Mouse (Mus musculus) inflammation-experienced regulatory T-cells, adult 6 months (primary cell): ENCODE measurements around the gene Cldn10. TPM values are rescaled to one million over a fixed set of nuclear protein-coding genes. Genes with fewer than 3 reads are reported as not detected.
A peak's percentile ranks its signal among the peaks of the same experiment; 100 is the strongest.

Experiments used
- ATAC-seq: one replicate; pipeline ENCODE4 v1.8.0; 2017
- polyA plus RNA-seq, 3 experiments: library from polyadenylated mRNA; unstranded; fragments of 100-300 nt; shearing (Covaris generic); gene quantifications; one replicate each; pipeline ENCODE4 v1.2.1; 2017

Gene Cldn10
- polyA plus RNA-seq, 3 experiments from 2014 or later = 0.49 to 2.1 (median 2.1) TPM

- ATAC-seq = no peak
Observed at GRCm38 (mm10) chr14:118913651-118914050, 125.9 kb downstream of the Cldn10 start.

- ATAC-seq = peak; percentile 80
Observed at GRCm38 (mm10) chr14:118919025-118919424, 131.3 kb downstream of the Cldn10 start.

GRCm38 (mm10) chr14:118920654-118921053 lies 132.9 kb downstream of the Cldn10 start:
- no peak for ATAC-seq

GRCm38 (mm10) chr14:118922251-118922650 lies 134.5 kb downstream of the Cldn10 start:
- ATAC-seq = no peak

- ATAC-seq = no peak
Observed at GRCm38 (mm10) chr14:118922667-118923184, 135.0 kb downstream of the Cldn10 start.

Other genes with a start within 250 kb of the Cldn10 start
- gene Abcc4, start 81.7 kb upstream of the Cldn10 start, polyA plus RNA-seq = 1 to 10 TPM; 7.2 to 9.6 (median 8.2) TPM
- 10 to 100 TPM in 2 of 3 experiments, 1 to 10 TPM in 1; 5.0 to 17.5 (median 11.8) TPM for gene Dzip1, start 137.6 kb downstream of the Cldn10 start, polyA plus RNA-seq
- 10 to 100 TPM; 39.4 to 48.4 (median 39.7) TPM for gene Dnajc3, start 150.1 kb downstream of the Cldn10 start, polyA plus RNA-seq